Mouse (Mus musculus) forebrain, embryonic 13.5 days (tissue): ENCODE measurements at regions not wholly inside any gene's neighbourhood (a gene's known extent, or its start where the extent isn't known, plus 50 kb on each side); places are given as distances from the start of the nearest gene placed in this dataset.
A peak's percentile ranks its signal among the peaks of the same experiment; 100 is the strongest.

ENCODE experiments used
- ATAC-seq: fragments of 200-750 bp; cut with Nextera tagmentation; 2 replicates; pipeline ENCODE4 v1.8.0; 2017
- H3K27ac ChIP-seq: fragments of 300-500 bp; sonication (generic); 2 replicates; pipeline ENCODE4 v1.5.1; 2015; ENCODE audit warnings: inconsistent platforms, mild to moderate bottlenecking, moderate library complexity
- H3K27me3 ChIP-seq: fragments of 300-500 bp; sonication (generic); 2 replicates; pipeline ENCODE4 v1.6.1; 2015; ENCODE audit warnings: mild to moderate bottlenecking, inconsistent platforms
- H3K36me3 ChIP-seq: fragments of 300-500 bp; sonication (generic); 2 replicates; pipeline ENCODE4 v1.6.1; 2015; ENCODE audit warnings: mild to moderate bottlenecking, inconsistent platforms; ENCODE audit not compliant: poor library complexity, severe bottlenecking
- H3K4me1 ChIP-seq: fragments of 300-500 bp; sonication (generic); 2 replicates; pipeline ENCODE4 v1.6.1; 2015; ENCODE audit warnings: inconsistent platforms
- H3K4me2 ChIP-seq: fragments of 300-500 bp; sonication (generic); 2 replicates; pipeline ENCODE4 v1.6.1; 2015; ENCODE audit warnings: inconsistent platforms, mild to moderate bottlenecking, moderate library complexity
- H3K4me3 ChIP-seq: fragments of 300-500 bp; sonication (generic); 2 replicates; pipeline ENCODE4 v1.5.1; 2015; ENCODE audit warnings: mild to moderate bottlenecking, inconsistent platforms
- H3K9ac ChIP-seq: fragments of 300-500 bp; sonication (generic); 2 replicates; pipeline ENCODE4 v1.6.1; 2015; ENCODE audit warnings: mild to moderate bottlenecking, inconsistent platforms
- H3K9me3 ChIP-seq: fragments of 300-500 bp; sonication (generic); replicated peaks from 2 replicates; pipeline ENCODE4 v1.6.1; 2016; ENCODE audit warnings: inconsistent platforms
- WGBS: fragments of 180-500 bp; shearing (Covaris S2); methylation state at CpG from one replicate; pipeline ENCODE4 v1.1.7; 2015; 5-methylcytosine and 5-hydroxymethylcytosine counted together

DNA sequence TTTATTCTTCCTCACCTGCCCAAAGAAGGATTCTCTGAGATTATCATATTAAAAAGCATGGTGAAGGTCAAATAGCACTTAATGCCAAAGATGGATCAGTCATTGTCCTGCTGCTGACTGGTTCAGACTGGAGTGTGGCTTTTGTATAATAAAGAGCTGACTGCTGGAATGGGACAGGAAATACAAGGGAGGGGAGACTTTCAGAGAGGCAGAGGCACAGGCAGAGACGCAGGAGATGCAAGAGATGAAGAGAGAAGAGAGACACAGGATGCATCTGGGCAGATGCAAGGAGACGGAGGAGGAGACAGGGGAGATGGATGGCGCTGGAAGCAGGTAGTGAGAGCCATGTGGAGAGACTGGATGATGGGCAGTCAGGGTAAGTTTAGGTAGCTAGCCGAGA lies 65.4 kb upstream of the Glrp1 start:
- Histone ChIP-seq H3K9me3 (0 out of 2 replicates have a peak, but pooled peaks cover 3% of the 10 kb centered on the region), H3K4me1 (no peaks in the 10 kb centered on the region), H3K27ac (no peak overlapping the region), H3K36me3 (no peaks in the 10 kb centered on the region), H3K27me3 (peaks cover 2% of the 10 kb centered on the region; the same call in 1 of the 2 replicates), H3K4me3 (no peak overlapping the region), H3K4me2 (no peak overlapping the region), H3K9ac (no peak overlapping the region)
- ATAC-seq, result no peak
- 68% methylated on average over 4 of the region's 4 CpGs for WGBS

- ATAC-seq, result no peak
- Histone ChIP-seq H3K4me1 (peaks cover 10% of the 10 kb centered on the region; the same call in 1 of the 2 replicates), H3K9me3 (0 out of 2 replicates have a peak, but pooled peaks cover 3% of the 10 kb centered on the region), H3K27ac (no peak overlapping the region), H3K36me3 (no peaks in the 10 kb centered on the region), H3K4me2 (no peak overlapping the region), H3K4me3 (no peak overlapping the region), H3K27me3 (peaks cover 2% of the 10 kb centered on the region; the same call in 1 of the 2 replicates), H3K9ac (no peak overlapping the region)
- 95% methylated on average over 13 of the region's 13 CpGs for WGBS
Observed at GRCm38 (mm10) chr1:88572161-88572560, 62.3 kb upstream of the Glrp1 start.

GRCm38 (mm10) chr1:88568447-88569053 lies 58.7 kb upstream of the Glrp1 start:
- peak overlapping the region; percentile 40; the same call in 1 of the 2 replicates for H3K27ac ChIP-seq
- H3K9ac ChIP-seq, result no peak overlapping the region
- ATAC-seq, result peak; percentile 30; the same call in 1 of the 2 replicates
- H3K4me2 ChIP-seq, result no peak overlapping the region
- H3K9me3 ChIP-seq, result 0 out of 2 replicates have a peak, but pooled peaks cover 3% of the 10 kb centered on the region
- peaks cover 10% of the 10 kb centered on the region; the same call in 1 of the 2 replicates for H3K4me1 ChIP-seq
- H3K27me3 ChIP-seq, result no peaks in the 10 kb centered on the region
- no peak overlapping the region for H3K4me3 ChIP-seq
- 55% methylated on average over 6 of the region's 6 CpGs for WGBS
- H3K36me3 ChIP-seq, result no peaks in the 10 kb centered on the region

DNA sequence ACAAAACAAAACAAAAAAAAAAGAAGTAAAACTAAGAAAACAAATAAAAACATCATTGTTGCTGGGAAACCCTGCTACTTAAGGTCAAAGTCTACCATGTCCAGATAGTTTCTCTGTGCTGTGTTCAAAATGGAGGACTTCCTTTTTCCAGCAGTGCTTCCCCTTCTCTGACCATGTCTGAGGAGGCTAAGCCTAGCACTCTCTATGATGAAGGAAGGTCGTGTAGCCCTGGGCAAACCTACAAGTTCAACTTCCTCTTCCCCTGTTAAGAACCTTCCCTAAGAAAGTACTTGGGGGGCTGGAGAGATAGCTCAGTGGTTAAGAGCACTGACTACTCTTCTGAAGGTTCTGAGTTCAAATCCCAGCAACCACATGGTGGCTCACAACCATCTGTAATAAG lies 57.3 kb upstream of the Glrp1 start:
- 96% methylated on average over 1 of the region's 1 CpGs for WGBS
- H3K36me3 ChIP-seq, result no peaks in the 10 kb centered on the region
- 0 out of 2 replicates have a peak, but pooled peaks cover 2% of the 10 kb centered on the region for H3K9me3 ChIP-seq
- no peaks in the 10 kb centered on the region for H3K27me3 ChIP-seq
- H3K9ac ChIP-seq, result no peak overlapping the region
- no peak overlapping the region for H3K4me3 ChIP-seq
- peaks cover 10% of the 10 kb centered on the region; the same call in 1 of the 2 replicates for H3K4me1 ChIP-seq
- no peak for ATAC-seq
- no peak overlapping the region for H3K4me2 ChIP-seq
- no peak overlapping the region for H3K27ac ChIP-seq

DNA sequence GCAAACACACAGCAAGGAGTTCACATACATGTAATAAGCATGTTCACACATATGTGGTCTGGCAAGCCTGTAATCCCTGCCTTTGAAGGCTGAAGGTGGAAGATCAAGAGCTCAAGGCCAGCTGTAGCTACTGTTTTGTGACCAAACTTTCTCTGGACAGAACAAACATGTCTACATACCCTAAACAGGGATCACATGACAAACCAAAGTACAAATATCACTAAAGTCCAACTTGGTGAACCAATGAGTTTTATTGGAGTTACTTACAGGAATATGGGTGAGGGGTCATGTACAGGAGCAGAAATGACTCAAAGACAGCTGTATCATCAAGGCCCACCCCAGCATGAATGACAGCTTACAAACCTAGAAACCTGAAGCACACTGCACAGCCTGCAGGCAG lies 56.6 kb upstream of the Glrp1 start:
- H3K4me2 ChIP-seq, result no peak overlapping the region
- no peak overlapping the region for H3K4me3 ChIP-seq
- H3K4me1 ChIP-seq, result peaks cover 10% of the 10 kb centered on the region; the same call in 1 of the 2 replicates
- no peak overlapping the region for H3K27ac ChIP-seq
- no peaks in the 10 kb centered on the region for H3K9me3 ChIP-seq
- no peak overlapping the region for H3K9ac ChIP-seq
- H3K27me3 ChIP-seq, result no peaks in the 10 kb centered on the region
- ATAC-seq, result no peak
- H3K36me3 ChIP-seq, result no peaks in the 10 kb centered on the region

GRCm38 (mm10) chr1:88564825-88565224 lies 55.0 kb upstream of the Glrp1 start:
- Histone ChIP-seq H3K4me3 (no peak overlapping the region), H3K27me3 (no peaks in the 10 kb centered on the region), H3K9ac (no peak overlapping the region), H3K36me3 (no peaks in the 10 kb centered on the region), H3K4me1 (peaks cover 10% of the 10 kb centered on the region; the same call in 1 of the 2 replicates), H3K9me3 (no peaks in the 10 kb centered on the region), H3K4me2 (no peak overlapping the region), H3K27ac (no peak overlapping the region)
- WGBS, result 88% methylated on average over 4 of the region's 4 CpGs
- no peak for ATAC-seq

GRCm38 (mm10) chr1:88562361-88562760 lies 52.5 kb upstream of the Glrp1 start:
- peaks cover 6% of the 10 kb centered on the region for H3K4me1 ChIP-seq
- no peaks in the 10 kb centered on the region for H3K36me3 ChIP-seq
- H3K4me2 ChIP-seq, result no peak overlapping the region
- 0 out of 2 replicates have a peak, but pooled peaks cover 7% of the 10 kb centered on the region for H3K9me3 ChIP-seq
- no peak overlapping the region for H3K4me3 ChIP-seq
- peak; percentile 73 for ATAC-seq
- WGBS, result 31% methylated on average over 3 of the region's 3 CpGs
- no peaks in the 10 kb centered on the region for H3K27me3 ChIP-seq
- no peak overlapping the region for H3K9ac ChIP-seq
- H3K27ac ChIP-seq, result no peak overlapping the region

- Histone ChIP-seq H3K36me3 (no peaks in the 10 kb centered on the region), H3K4me1 (peaks cover 6% of the 10 kb centered on the region), H3K4me2 (no peak overlapping the region), H3K27ac (no peak overlapping the region), H3K27me3 (no peaks in the 10 kb centered on the region), H3K4me3 (no peak overlapping the region), H3K9me3 (0 out of 2 replicates have a peak, but pooled peaks cover 7% of the 10 kb centered on the region), H3K9ac (no peak overlapping the region)
- ATAC-seq, result no peak
- WGBS, result 50% methylated on average over 8 of the region's 8 CpGs
Observed at GRCm38 (mm10) chr1:88560771-88561170, 50.9 kb upstream of the Glrp1 start.
